Mouse (Mus musculus) mesoderm, embryonic 11.5 days (tissue): ENCODE measurements around the gene Gm28051.
A peak's percentile ranks its signal among the peaks of the same experiment; 100 is the strongest.

Source experiments
- DNase-seq: peaks from one replicate; pipeline ENCODE4 v3.0.0-alpha.2; 2012; ENCODE audit warnings: low read depth, low spot score

The Gm28051 gene

DNA sequence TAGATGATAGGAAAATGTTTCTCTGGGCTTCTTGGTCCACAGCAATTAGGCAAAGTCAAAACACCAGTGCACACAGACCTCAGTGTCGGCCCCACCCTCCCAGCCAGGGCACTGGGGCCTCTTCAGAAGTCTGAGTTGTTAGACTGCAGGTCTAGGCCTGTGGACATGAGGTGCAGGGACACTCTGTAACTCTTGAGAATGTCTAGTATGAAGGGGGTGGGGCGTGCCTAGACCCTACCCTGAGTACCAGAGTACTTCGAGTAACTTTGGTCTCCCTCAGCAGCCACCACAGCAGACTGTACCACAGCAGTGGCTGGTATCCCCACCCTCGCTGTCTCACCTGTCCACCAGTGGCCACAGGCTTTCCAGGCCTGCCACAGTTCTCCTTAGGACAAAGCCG is 71.2 kb downstream of the Gm28051 start:
- no peak for DNase-seq

DNA sequence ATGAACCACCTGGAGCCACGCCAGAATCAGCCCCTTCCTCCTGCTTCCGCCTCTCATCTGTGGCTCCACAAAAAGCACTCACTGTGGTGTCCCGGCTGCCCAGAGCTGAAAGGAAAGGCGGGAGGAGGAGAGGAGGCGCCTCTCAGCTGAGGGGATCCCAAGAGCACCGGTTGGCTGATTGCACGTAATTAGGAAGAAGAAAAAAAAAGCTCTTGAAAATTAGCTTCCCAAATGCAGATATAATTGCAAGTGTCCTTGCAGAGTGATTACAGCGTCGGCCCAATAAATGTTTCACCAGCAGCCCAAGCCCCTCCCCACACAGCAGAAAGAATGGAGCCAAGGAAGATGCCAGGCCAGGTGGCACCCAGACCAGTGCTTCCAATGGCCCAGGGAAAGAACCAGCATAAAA is 72.0 kb downstream of the Gm28051 start:
- no peak for DNase-seq

DNA sequence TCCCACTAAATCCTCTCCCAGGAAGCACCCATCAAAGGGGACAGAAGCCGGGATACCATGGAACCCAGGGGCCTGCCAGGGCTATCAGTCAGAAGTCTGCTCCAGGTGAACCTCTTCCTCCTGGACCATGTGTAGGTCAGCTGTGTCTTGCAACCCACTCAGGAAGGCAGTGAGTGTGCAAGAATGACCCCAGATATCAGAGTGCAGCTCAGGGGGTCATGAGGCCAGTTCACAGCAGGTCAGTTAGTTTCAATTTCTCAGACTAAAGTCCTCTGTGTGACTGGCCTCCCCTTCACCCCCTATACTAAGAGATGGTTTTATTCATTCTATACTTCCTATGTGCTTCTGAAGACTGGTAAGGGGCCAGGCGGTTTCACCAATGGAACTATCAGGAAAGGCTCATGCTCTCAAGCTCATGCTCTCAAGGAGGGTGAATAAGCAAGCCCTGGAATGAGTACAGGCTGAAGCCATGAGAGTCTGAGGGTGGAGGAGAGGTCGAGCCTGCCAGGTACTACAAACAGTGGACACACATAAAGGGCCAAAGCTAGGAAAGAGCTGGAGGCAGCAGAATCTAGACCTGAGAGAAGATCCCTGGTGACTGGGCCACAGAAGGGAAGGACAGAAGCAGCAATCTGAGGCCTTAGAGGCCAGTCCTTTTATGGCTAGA is 72.7 kb downstream of the Gm28051 start:
- no peak for DNase-seq

DNA sequence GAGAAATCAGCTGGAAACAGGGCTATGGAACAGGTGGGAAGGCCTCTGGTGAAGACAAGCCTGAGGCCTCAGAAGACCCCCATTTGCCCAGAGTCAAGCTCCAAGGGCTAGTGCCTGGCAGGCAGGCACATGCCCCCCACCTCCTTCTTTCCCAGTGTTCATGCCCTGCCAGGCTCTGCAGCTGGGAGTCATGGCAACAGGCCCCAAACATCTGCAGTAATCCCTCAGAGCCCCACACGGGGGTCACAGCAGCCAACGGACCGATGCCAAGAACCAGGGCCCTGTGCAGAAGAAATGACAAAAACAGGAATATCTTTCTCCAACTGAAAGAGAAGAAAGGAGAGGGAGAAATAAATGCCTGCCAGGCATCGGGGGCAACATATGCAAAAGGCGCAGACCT is 73.6 kb downstream of the Gm28051 start:
- DNase-seq: no peak

DNA sequence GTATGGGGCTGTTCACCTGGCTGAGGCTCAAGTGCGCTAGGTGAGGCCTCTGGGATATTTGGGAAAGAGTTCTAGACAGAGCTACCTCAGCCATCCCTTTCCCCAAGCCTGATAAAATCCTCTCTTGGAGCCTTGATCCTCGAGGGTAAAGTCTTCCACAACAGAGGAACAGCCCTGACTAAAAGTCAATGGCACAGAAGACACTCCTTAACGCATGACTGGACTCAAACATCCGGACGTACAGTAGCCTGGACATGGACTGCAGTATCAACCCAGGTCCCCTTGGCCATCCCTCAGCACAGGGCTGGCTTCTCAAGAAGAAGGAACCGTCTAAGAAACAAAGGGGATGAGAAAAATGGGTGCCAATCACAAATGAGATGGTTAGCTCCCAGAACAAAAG is 74.1 kb downstream of the Gm28051 start:
- no peak for DNase-seq

DNA sequence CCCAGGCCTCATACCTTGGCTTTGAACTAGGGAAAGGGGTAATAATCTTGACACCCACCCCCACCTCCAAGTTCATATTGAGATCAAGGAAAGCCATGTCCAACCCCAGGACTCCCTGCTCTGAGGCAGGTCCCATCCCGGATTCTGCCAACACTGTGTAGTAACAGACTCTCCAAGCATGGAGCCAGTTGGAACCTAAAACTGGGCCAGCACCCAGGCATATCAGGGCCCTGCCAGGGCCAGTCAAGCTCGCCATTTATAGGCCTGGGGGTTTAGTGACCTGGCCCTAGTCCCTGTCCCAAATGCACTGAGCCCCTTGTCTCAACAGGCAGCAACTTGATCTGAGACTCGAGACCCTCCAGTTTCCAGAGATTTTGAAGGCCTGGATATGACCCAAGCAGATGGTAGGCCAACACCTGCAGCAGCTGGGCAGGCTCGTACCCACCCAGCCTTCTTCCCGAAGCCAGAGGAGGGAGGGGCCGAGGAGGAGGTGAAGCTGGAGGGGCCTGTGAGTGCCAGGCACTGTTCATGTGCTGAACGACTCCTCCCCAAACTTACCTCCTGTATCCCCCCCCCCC is 74.8 kb downstream of the Gm28051 start:
- DNase-seq: no peak

DNA sequence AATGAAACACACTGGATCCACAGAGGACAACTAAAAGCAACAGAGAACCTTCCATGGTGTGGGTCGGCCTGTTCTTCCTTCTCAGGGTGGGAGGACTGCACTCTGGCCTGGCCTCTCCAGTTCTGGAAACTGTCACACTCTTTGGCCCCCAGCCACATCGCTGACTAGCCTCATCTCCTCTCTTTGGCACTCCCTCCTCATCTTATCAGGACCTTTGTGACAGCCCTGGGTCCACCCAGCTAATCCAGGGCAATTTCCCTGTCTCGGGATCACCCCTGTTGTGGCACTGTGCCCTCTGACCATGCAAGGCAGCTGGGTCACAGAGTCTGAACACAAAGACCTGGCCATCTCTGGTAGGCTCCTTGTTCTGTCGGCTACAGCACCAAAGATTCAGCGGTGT is 75.5 kb downstream of the Gm28051 start:
- DNase-seq: no peak

DNA sequence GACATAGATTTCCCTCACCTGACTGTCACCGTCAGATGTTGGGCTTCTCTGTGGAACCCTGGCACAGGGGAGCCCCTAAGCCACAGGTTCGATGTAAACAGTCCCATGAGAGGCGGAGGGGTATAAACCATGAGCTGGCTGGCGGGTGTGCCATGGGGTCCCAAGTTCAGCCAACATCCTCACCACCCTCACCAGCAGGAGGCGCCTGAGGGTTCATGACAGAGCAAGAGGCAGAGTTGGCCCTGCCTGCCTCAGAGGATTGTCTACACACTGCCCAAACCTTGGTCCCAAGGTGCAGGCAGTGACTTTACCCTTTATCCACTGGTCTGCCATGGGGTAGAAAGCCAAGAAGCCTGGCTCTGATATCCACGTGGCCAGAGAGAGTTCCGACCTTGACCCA is 76.0 kb downstream of the Gm28051 start:
- DNase-seq: no peak

DNA sequence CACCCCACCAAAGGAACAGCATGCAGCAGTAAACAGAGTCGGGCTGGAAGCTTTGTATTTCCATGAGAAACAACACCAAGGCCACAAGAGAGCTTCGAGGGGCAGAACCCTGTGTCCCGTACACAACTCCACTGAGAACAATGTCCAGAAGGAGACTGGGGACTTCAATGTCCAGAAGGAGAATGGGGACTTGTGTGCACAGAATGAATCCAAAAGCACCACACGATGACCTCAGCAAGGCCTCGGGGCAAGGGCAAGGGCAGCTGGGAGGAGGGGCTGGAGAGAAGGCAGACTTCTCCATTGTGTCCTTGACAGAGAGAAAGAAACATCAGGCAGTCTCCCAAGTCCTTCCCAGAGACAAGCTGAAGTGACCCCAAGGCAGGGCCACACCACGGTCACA is 78.7 kb downstream of the Gm28051 start:
- peak; percentile 37 for DNase-seq

DNA sequence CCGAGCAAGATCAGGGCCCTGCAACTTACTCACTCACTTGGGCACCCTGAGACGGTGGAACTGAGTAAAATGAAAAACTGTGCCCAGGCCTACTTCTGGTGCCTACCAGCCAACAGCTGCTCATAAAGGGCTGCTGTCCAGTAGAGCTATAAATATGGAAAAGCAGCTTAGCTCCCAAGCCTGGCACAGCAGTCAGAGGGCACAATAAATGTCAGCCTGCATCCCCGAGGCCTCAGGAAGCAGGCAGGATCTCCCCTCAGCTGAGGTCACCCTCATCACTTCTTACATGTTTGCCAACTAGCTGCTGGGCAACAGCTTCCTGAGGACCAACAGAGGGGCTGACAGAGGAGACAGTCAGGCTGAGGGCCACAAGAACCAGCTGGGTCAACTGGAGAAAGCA is 80.5 kb downstream of the Gm28051 start:
- no peak for DNase-seq

DNA sequence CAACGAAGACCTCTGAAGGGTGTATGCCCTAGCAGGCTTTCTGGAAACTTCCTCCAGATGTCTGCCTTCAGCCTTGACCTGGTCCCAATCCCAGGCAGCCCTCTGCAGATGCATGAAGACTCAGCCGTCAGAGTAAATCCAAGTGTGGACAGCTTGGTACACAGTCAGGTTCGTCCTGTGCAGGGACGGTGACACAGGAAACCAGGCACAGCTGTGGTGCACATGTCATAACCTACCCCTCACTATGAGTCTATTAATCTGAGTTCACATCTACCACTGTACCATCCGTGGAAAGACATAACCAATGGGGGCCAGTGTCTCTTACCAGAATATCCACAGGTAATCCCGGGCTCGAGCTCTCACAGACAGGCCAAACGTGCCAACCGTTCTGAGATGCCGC is 83.0 kb downstream of the Gm28051 start:
- no peak for DNase-seq

DNA sequence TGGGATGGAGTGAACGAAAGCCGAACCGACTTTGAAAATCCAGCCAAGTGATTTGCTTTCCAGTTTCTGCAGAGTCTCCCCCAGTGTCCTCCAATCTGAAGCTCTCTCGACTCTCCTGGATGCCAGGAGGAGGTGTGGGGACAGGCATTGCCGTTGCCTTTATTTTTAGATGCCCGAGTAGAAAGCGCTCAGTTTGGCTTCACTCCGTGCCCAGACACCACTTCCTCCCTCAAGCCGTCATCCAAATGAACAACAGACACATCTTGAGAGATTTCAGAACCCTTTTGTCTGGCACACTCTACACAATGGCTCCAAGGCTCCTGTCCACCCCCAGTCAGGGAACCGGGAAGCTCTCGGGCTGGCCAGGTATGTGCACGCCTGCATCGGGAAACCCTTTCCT is 83.4 kb downstream of the Gm28051 start:
- no peak for DNase-seq

DNA sequence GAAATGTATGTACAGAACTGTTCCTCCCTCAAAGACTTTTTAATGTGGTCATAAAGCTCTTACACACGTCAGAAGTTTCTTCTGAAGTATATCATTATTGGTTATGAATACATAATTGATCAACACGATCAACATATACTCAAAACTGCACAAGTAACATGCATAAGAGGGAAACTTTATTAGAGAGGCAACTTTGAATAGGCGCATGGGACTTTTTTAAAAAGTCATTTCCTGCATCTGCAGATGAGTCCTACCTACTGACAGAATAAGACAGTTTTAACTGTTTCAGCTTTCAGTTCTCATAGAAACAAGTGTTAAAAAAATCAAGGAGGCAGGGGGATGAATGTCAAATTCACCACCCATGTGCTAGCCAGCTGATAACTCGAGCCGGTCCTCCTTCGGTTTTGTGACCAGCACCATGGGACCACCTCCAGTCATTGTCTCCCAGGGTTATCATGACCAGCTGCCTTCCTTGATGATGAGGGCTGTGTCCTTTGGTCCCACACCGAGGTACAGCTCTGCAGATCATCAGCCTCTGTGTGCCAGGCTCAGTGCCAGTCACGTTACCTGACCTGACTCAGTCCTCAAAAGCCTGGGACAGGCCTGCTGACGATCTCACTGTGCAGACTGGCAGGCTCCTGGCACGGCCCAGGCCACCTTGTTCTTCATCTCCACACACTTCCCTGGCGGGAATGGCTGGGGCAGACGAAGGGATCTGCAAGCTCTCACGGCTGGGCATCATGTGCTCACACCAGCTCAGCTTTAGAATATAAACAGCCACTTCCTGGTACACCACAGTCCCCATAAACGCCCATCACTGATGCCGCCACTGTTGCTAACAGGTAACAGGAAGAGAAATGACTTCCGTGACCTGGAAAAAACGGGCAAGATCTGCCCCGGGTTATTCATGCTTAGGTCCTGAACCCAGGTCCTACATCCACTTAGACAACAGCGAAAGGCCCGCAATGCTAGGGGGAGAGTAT is 84.4 kb downstream of the Gm28051 start:
- no peak for DNase-seq

DNA sequence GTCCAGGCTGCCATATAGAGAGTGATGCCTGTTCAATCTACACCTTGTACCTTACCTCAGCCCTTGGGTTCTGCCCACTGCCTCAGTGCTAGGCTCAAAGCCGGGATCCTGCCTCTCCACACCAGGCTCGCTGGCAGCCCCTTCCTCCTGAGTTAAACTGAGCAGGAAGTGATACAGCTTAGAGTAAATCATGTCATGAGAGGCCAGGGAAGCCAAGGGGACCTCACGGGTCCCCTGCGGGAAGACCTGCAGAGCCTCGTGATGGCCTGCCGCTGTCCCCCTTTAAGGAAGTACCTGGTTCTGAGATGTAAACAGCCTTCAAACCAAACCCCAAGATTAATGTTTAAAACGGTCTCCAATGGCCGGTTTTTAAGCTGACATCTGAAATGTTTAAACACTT is 85.4 kb downstream of the Gm28051 start:
- DNase-seq: no peak

DNA sequence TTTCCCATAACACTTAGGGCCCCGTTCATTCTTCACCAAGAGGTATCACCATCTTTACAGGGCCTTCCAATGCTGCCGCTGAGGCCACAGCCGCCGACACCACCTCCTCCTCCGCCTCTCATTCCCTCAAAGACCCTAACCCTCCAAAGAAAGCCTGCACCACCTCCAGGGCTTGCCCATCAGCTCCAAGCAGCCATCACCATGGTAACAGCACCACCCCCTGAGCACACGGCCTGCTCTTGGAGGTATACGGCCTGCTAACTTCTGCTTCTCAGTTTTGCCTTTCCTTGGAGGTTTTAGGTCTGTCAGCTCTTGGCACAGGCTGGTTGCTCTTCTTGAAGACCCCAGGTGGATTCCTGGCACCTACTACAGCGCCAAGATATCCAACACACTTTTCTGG is 86.7 kb downstream of the Gm28051 start:
- DNase-seq: no peak
